Comparison of ENCODE assay signal across 25 mouse cellular contexts in the genomic region with DNA sequence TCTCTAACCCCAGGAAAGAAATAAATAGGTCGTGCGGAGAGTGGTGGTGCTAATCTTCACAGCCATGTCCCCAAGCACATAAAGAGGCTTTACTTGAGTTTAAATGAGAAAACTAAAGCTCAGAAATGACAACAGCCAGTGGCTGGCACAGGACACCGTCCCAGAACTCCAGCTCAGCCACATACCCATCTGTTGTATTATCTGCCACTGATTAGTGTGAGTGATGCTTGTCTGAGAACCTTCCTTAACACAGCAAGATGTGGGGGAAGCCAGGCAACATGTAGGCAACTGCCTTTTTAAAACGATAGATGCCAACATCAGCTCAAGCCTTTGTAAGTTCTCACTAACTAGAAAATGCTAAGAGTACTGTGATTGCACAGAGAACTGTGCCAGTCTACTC. TPM values are rescaled to one million over a fixed set of nuclear protein-coding genes. Genes with fewer than 3 reads are reported as not detected.
"Had no signal": no experiment of that assay in that cellular context is flagged by ENCODE, and none has a peak within 500 bp of the region (broad histone marks: within the 10 kb centered on the region; RNA-seq: fewer than 3 reads in every experiment).

No protein-coding gene starts in this region.

- H3K27me3 ChIP-seq: heart, embryonic 13.5 days; heart, embryonic 15.5 days; hindbrain, embryonic 13.5 days; hindbrain, embryonic 15.5 days; limb, embryonic 13.5 days; limb, embryonic 15.5 days; liver, embryonic 12.5 days had no signal

- H3K36me3 ChIP-seq: heart, embryonic 13.5 days; heart, embryonic 15.5 days; hindbrain, embryonic 13.5 days; hindbrain, embryonic 15.5 days; limb, embryonic 13.5 days; limb, embryonic 15.5 days; liver, embryonic 12.5 days had no signal

- H3K4me2 ChIP-seq: heart, embryonic 11.5 days; heart, embryonic 13.5 days; heart, embryonic 15.5 days; hindbrain, embryonic 13.5 days; hindbrain, embryonic 15.5 days; limb, embryonic 13.5 days; limb, embryonic 15.5 days; liver, embryonic 12.5 days had no signal

- ATAC-seq: hindbrain, postnatal 0 days; intestine, embryonic 16.5 days; liver, embryonic 12.5 days had no signal

- H3K4me1 ChIP-seq: heart, embryonic 13.5 days; heart, embryonic 15.5 days; hindbrain, embryonic 13.5 days; hindbrain, embryonic 15.5 days; limb, embryonic 13.5 days; limb, embryonic 15.5 days; liver, embryonic 12.5 days had no signal

- H3K9me3 ChIP-seq: heart, embryonic 13.5 days; heart, embryonic 15.5 days; hindbrain, embryonic 13.5 days; hindbrain, embryonic 15.5 days; limb, embryonic 13.5 days; limb, embryonic 15.5 days; liver, embryonic 12.5 days had no signal

- DNase-seq: gastrocnemius, postnatal 14 days; gastrocnemius, postnatal 36 days; heart, adult 11 months; heart, adult 2 months; heart, postnatal 14 days; heart, postnatal 36 days; kidney, adult 11 months; kidney, adult 2 months; kidney, postnatal 10 days; kidney, postnatal 25 days; kidney, postnatal 4 days; left cerebral cortex, postnatal 4 days had no signal

- H3K4me3 ChIP-seq: heart, adult 2 months; heart, embryonic 13.5 days; heart, embryonic 15.5 days; hindbrain, embryonic 13.5 days; hindbrain, embryonic 15.5 days; layer of hippocampus, adult 2 months; limb, embryonic 13.5 days; limb, embryonic 15.5 days; liver, embryonic 12.5 days had no signal

- H3K9ac ChIP-seq: heart, embryonic 13.5 days; heart, embryonic 15.5 days; hindbrain, embryonic 13.5 days; hindbrain, embryonic 15.5 days; limb, embryonic 13.5 days; limb, embryonic 15.5 days; liver, embryonic 12.5 days; liver, embryonic 14.5 days had no signal

- H3K27ac ChIP-seq: heart, adult 2 months; heart, embryonic 13.5 days; heart, embryonic 15.5 days; hindbrain, embryonic 13.5 days; hindbrain, embryonic 15.5 days; hindbrain, postnatal 0 days; layer of hippocampus, adult 2 months; limb, embryonic 13.5 days; limb, embryonic 15.5 days; liver, embryonic 12.5 days; liver, embryonic 14.5 days had no signal

RNA-seq across cellular contexts. Expression of a gene that starts 52.9 kb away (rescaled TPM):
- total RNA-seq: hematopoietic stem cell, adult 5-6 weeks had no signal
